Mouse (Mus musculus) CH12.LX (cell line): Measurements from ENCODE around the gene Samd14.

ENCODE experiments used
- CTCF ChIP-seq, 2 experiments: IDR thresholded peaks in 1 of 2; conservative IDR thresholded peaks in 1 of 2; 2 replicates each; pipeline ENCODE4 v1.5.1; 2011 to 2012; ENCODE audit warnings: low read depth in 2 of 2, low read length in 2 of 2, improper control_type of control experiment in 1 of 2, inconsistent platforms in 1 of 2, mild to moderate bottlenecking in 1 of 2, moderate library complexity in 1 of 2
- POLR2A ChIP-seq: IDR thresholded peaks from 2 replicates; pipeline ENCODE4 v1.6.1; 2011; ENCODE audit warnings: low read depth, mild to moderate bottlenecking, improper control_type of control experiment, low read length
- ZC3H11A ChIP-seq: IDR thresholded peaks from 2 replicates; pipeline ENCODE4 v1.6.1; 2012; ENCODE audit warnings: low read depth, mild to moderate bottlenecking, inconsistent platforms, low read length, improper control_type of control experiment

DNA sequence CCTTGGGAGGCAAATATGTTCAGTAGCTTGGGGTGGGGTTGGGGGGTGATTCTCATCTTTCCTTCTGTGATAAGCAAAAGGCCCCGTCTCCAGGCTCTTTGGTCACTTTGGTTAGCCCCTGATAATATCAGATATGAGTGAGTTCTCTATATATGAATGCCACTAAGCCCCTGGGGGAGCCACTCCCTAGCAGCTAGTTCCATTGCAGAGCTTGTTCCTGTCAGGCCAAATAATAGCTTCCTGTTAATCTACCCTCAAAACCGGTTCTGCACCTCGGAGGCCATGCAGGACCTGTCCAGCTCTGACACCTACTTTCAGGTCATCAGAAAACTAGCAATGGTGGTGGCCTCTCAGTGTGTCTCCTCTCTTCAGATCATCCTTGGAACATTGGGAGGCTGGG lies 2.3 kb upstream of the Samd14 start:
- TF ChIP-seq CTCF (conservative IDR thresholded peaks at IDR 0.05 in 1 of 2, IDR thresholded peaks at IDR 0.05 in 1 of 2; ENCODE audit: low read depth in 2 of 2, low read length in 2 of 2) (no peak), POLR2A (no peak), ZC3H11A (no peak)
